Mouse (Mus musculus) embryo, embryonic 10.5 days (tissue): ENCODE data around the gene Smad3.

Experiments used
- DNase-seq: peaks from one replicate; pipeline ENCODE4 v3.0.0-alpha.2; 2015; ENCODE audit warnings: low spot score

Smad3 gene

GRCm38 (mm10) chr9:63745821-63746632, 11.8 kb downstream of the Smad3 start:
- DNase-seq: peak; percentile 41

DNA sequence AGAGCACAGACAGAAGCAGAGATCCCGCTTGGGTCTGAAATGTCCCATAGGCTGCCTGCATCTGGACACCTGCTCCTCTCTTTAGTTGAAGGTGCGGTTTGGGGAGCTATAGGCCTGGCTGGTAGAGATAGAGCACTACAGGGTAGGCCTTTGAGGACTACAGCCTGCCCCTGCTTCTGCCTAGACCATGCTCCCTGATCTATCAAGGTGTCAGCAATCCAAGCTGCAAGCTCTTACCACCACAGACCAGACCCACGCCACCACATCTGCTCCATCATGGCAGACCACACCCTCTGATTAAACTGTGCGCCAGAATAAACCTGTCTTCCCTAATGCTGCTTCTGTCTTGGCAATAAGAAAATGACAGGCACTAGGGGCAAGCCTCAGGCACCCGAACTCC, 13.2 kb downstream of the Smad3 start:
- DNase-seq: no peak

DNA sequence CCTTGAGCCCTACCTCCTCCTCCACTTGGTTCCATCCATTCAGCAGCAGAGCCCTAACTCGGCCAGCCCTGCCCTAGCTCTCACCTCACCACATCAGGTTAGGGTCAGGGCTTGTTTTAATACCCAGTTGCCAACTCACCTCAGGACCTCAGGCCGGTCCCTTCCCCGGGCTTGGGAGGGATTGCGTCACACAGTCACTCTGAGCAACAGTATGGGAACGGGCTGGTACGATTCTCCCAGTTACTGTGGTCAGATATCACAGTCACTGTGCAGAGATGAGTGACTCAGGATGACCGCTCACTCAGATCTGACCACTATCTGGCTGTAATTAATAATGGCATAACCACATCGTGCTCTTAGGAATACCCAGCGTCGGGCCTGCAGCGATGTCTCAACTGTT, 14.0 kb downstream of the Smad3 start:
- no peak for DNase-seq

- no peak for DNase-seq
These were observed 14.7 kb downstream of the Smad3 start for GRCm38 (mm10) chr9:63742887-63743660.

GRCm38 (mm10) chr9:63742318-63742717, 15.5 kb downstream of the Smad3 start:
- DNase-seq: no peak

DNA sequence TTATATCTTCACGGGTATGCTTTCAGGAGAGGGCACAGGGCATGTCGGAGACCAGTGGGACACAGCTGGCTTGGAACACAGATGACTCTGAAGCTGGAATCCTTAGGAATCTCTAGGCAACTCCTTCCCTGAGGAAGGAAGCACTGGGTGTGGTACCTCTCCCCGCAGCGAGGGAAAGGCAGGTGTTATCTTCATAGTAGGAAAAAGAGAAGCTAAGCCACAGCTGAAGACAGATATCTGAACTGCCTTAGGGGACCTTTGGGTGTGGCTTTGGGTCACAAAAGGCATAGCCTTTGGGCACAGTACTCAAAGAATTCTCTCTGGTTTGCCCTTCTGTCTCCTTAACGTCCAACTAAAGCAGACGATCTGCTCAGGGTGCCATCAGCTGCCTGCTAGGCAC, 16.0 kb downstream of the Smad3 start:
- no peak for DNase-seq

DNA sequence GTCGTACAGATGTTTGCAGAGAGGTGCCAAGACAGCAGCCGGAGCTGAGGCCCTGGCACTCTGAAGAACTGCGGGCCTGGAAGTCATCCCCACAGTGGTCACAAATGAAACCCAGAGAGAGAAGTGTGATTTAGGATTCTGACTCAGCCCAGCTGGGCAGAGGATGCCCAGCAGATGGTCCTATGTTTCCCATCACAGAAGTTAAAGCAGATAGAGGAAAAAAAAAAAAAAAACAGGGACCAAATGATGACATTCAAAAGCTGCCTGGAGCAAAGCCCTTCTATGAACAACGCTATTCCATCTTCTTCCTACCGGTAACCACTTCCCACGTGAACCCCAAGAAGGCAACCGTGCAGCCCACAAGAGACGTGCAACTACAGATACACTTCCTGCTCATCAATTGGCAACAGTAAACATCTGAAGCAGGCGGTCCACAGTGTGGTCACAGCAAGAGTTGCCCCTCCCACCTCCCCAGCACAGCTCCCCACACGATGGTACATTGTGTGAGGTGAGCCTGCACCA, 17.4 kb downstream of the Smad3 start:
- no peak for DNase-seq

DNA sequence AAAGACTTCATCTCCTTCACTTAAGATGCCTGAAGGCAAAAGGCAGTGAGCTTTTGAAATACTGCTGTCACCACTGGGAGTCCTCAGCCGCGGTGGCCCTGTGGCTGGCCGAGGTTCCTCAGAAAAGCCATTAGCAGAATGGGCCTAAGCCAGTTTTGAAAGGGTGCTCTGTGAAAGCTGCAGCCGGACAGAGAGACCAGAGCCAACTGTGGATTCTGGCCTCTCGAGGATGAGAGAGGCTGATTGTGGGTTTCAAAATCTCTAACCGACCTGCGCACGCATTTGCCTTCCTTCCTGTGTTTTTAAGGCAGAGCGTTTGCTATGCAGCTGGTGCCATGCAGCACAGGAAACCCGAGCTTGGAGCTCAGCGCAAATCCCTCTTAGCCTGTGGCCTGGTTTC, 19.0 kb downstream of the Smad3 start:
- DNase-seq: no peak

- no peak for DNase-seq
These were observed 19.6 kb downstream of the Smad3 start for GRCm38 (mm10) chr9:63738086-63738701.

GRCm38 (mm10) chr9:63737426-63737931, 20.3 kb downstream of the Smad3 start:
- DNase-seq: peak; percentile 55

GRCm38 (mm10) chr9:63734261-63734660, 23.5 kb downstream of the Smad3 start:
- no peak for DNase-seq

DNA sequence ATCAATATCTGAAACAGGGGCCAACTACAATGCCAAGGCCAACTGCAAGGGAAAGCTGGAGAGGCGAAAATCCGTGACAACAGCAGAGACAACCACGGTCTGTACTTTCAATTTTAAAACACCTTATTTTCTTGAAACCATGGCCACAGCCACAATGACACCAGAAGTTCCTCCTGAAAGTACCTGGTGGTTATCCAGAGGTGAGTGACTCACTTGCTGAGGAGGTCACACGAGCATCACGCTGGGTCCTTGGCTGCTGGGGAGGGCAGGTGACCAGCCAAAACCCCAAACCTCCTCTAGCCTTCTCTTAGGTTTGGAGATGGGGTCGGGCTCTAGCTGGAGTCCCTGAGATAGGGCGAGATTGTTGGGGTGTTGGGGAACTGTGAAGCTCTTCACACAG, 25.1 kb downstream of the Smad3 start:
- no peak for DNase-seq

- no peak for DNase-seq
These were observed 26.5 kb downstream of the Smad3 start for GRCm38 (mm10) chr9:63731114-63731828.

GRCm38 (mm10) chr9:63728969-63729368, 28.8 kb downstream of the Smad3 start:
- no peak for DNase-seq

DNA sequence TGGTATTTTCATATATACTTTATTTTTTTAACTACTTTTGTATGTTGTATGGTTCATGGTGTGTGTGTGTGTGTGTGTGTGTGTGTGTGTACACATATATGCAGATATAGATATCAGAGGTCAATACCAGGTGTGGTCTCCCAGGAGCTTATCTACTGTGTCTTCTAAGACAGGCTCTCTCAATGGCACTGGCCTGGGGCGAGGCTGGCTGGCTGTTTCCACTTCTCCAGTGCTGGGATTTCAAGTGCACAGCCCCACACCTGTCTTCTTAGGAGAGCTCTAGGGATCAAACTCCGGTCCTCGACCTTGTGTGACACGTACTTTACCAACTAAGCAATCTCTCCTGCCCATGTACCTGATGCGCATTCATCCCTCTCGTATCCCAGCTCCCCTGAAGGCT, 30.7 kb downstream of the Smad3 start:
- DNase-seq: no peak

DNA sequence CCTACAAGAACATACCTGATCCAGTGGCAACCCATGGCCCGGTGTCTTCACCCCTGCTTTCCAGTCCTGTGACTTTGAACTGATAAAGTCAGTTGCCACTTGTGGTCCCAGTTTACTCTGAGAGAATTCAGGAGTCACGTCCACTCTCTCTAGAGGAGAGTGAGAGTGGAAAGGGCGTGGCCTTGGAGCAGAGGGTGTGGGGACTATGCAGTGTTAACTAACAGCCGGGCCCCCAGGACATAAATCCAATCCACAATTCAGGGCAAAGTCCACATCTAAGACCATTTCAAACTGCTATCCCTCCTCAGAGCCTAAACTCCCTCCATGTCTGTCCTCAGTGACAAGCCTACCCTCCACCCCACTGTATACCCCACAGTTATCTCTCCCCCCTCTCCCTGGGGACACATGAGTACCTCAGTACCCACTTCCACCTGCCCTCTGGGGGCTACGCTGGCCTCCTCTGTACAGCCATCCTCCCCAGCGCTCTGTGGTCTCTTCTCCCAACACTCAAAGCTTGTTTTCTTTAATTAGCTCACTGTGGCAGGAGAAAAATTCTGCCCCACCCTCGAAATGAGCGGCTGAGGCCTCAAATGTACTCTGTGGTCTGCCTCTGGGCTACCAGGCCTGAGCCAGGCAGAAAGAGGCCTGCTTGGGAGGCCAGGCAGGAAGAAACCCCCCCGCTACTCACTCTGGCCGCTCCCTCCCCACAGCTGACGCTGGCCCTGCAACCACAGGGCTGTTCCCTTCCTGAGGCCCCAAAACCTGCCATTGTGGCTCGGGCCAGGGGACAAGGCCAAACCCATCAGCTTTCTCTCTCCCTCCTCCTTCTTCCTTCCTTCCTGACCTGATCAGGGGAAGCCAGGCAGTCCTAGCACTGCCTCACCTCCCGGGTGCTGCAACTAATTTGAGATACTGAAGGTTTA, 31.4 kb downstream of the Smad3 start:
- DNase-seq: no peak

DNA sequence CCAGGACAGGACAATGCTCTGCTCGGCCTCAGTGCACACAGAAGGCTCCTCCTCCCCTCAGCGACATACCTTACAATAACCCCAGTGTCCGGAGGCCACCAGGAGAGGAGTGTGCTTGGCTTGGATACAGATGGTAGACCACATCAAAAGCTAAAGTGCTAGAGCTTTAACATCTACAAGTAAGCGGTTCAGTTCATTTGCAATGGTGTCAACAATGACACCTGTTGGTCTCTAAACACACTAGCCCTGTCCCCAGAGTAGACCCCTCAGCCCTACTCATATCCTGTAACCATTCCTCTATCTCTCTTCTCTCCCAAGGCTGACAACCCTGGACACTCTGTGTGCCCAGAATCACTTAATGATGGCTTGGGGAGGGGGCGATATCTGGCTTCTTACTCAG, 33.0 kb downstream of the Smad3 start:
- DNase-seq: no peak

- DNase-seq: no peak
These were observed 34.9 kb downstream of the Smad3 start for GRCm38 (mm10) chr9:63722918-63723317.

GRCm38 (mm10) chr9:63722350-63722749, 35.4 kb downstream of the Smad3 start:
- DNase-seq: no peak

- DNase-seq: no peak
These were observed 36.1 kb downstream of the Smad3 start for GRCm38 (mm10) chr9:63721573-63722275.
